Mouse (Mus musculus) testis, adult 2 months (tissue): Measurements from ENCODE around the gene Cnih4. TPM values are rescaled to one million over a fixed set of nuclear protein-coding genes. Genes with fewer than 3 reads are reported as not detected.
A peak's percentile ranks its signal among the peaks of the same experiment; 100 is the strongest.

Experiments used
- H3K27ac ChIP-seq: fragments of 200-500 bp; 2 replicates; pipeline ENCODE4 v1.5.1; 2012; ENCODE audit warnings: low read depth, low read length; ENCODE audit not compliant: control insufficient read depth, insufficient read depth
- H3K27me3 ChIP-seq: fragments of 200-500 bp; 2 replicates; pipeline ENCODE4 v1.6.1; 2012; ENCODE audit warnings: mild to moderate bottlenecking, low read length, moderate library complexity; ENCODE audit not compliant: control insufficient read depth, insufficient read depth
- H3K36me3 ChIP-seq: fragments of 200-500 bp; 2 replicates; pipeline ENCODE4 v1.6.1; 2012; ENCODE audit warnings: mild to moderate bottlenecking, low read length; ENCODE audit not compliant: control insufficient read depth, insufficient read depth
- H3K4me1 ChIP-seq: fragments of 200-500 bp; 2 replicates; pipeline ENCODE4 v1.6.1; 2012; ENCODE audit warnings: low read length; ENCODE audit not compliant: control insufficient read depth, insufficient read depth
- H3K4me3 ChIP-seq: fragments of 200-500 bp; 2 replicates; pipeline ENCODE4 v1.5.1; 2012; ENCODE audit warnings: low read depth, mild to moderate bottlenecking, low read length, moderate library complexity, mixed read lengths; ENCODE audit not compliant: control insufficient read depth
- CTCF ChIP-seq: fragments of 200-500 bp; IDR thresholded peaks from 2 replicates; pipeline ENCODE4 v1.5.1; 2012; ENCODE audit warnings: low read depth, mild to moderate bottlenecking, inconsistent platforms, low read length, moderate library complexity; ENCODE audit not compliant: control insufficient read depth, insufficient read depth, insufficient replicate concordance
- POLR2A ChIP-seq: fragments of 200-500 bp; IDR thresholded peaks from 2 replicates; pipeline ENCODE4 v1.6.1; 2012; ENCODE audit warnings: low read depth, mild to moderate bottlenecking, inconsistent platforms, low read length, moderate library complexity; ENCODE audit not compliant: control insufficient read depth
- polyA plus RNA-seq: library from polyadenylated mRNA; depleted of rRNA; stranded (reverse); fragments of >200 nt; gene quantifications from 2 replicates; pipeline ENCODE4 v1.2.3, GENCODE M21; 2012; rRNA removed

Cnih4 gene
- 5.5 and 6.0 TPM in 2 replicates for polyA plus RNA-seq

DNA sequence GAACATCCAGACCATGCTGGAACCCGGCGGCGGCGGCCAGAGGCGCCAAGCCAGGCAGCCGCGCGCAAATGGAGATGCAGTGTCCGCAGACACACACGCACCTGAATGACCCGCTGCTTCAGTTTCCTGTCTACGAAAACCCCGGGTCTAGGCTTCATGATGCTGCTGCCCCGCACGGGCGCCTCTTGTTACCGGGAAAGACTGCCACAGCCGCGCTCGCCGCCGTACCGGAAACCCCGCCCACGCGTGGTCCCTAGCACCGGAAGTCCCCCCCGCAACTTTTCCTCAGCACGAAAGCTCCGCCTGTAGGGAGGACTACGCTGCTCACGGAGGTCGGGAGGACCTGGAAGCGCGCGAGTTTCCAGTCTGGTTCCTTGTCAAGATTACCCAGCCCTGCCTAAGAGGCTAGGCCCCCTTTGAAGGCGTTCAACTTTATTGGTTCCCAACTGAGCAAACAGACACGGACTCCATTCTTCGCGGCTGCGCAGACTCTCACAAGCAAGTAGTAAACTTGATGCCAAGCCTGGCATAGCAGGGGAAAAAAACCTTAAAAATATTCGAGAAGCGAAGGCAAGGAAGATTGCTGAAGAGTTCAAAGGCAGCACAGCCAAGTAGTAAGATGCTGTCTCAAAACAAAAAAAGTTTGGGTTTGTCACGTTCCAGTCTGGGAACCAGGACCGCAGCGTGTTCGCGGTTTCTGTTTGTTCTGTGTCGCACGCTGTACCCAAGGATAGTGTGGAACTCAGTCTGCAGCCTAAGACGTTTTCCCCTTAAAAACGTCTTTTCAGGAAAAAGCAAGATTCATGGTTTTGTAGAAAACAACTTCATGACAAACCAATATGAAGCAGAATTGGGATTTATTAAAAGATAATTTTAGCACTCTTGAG, at the start of gene Cnih4, which contains the start of gene Nvl:
Cnih4 (plus strand) TSS at position 744 of the 887 bp plus-strand sequence.
Nvl (minus strand) TSS at position 255 of the 887 bp plus-strand sequence.
- peak within 1 kb of the TSS; percentile 90 for H3K4me3 ChIP-seq
- peak within 1 kb of the TSS; percentile 83 for H3K27ac ChIP-seq
- TF ChIP-seq POLR2A: peak; percentile 39
- no peak for TF ChIP-seq CTCF
- H3K36me3 ChIP-seq: no peaks in the 10 kb centered on the region
- no peaks in the 10 kb centered on the region for H3K4me1 ChIP-seq
- no peaks in the 10 kb centered on the region for H3K27me3 ChIP-seq

DNA sequence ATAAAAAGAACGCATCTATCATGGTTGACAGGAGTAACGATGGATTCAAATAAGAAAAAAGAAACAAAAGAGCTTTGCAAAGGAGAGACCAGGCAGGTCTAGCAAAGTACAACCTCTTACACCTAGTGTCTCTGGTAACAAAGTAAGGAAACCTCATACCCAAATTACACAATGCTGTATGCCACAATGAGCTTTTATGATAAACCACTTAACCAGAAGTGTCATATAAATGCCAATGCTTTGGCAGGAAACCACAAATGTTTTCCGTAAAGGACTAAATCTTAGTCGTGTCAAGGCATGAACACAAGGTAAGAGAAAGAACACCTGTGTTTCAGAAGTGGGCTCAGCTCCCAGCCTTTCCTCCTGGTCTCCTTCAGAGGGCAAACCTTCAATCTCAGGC, 27.4 kb upstream of the Cnih4 start:
- no peak overlapping the region for H3K4me3 ChIP-seq
- H3K27me3 ChIP-seq: no peaks in the 10 kb centered on the region
- H3K4me1 ChIP-seq: no peaks in the 10 kb centered on the region
- H3K27ac ChIP-seq: no peak overlapping the region
- TF ChIP-seq POLR2A: no peak
- TF ChIP-seq CTCF: no peak
- H3K36me3 ChIP-seq: peaks cover 6% of the 10 kb centered on the region

GRCm38 (mm10) chr1:181124145-181124544, 20.3 kb upstream of the Cnih4 start:
- Histone ChIP-seq H3K36me3 (peaks cover 4% of the 10 kb centered on the region; the same call in 1 of the 2 replicates), H3K4me1 (no peaks in the 10 kb centered on the region), H3K27me3 (no peaks in the 10 kb centered on the region), H3K4me3 (no peak overlapping the region), H3K27ac (no peak overlapping the region)
- TF ChIP-seq CTCF: no peak
- no peak for TF ChIP-seq POLR2A

DNA sequence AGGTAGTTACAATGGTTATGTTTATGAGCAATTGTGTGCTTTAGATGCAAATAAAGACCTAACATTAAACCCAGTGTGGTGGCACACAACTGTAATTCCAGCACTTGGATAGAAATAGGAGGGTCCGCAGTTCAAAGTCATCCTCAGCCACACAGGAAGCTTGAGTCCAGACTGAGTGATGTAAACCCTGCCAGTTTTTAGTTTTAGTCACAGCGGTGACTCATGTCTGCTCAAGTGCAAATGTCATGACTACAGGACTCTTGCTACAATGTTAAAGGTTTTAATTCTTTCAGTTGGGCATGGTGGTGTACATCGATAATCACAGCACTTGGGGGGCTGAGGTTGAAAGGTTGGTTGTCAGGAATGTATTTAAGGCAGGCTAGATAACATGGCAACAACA, 18.6 kb upstream of the Cnih4 start:
- no peak for TF ChIP-seq CTCF
- TF ChIP-seq POLR2A: no peak
- no peak overlapping the region for H3K4me3 ChIP-seq
- no peaks in the 10 kb centered on the region for H3K4me1 ChIP-seq
- no peak overlapping the region for H3K27ac ChIP-seq
- H3K27me3 ChIP-seq: no peaks in the 10 kb centered on the region
- no peaks in the 10 kb centered on the region; the same call in 1 of the 2 replicates for H3K36me3 ChIP-seq

DNA sequence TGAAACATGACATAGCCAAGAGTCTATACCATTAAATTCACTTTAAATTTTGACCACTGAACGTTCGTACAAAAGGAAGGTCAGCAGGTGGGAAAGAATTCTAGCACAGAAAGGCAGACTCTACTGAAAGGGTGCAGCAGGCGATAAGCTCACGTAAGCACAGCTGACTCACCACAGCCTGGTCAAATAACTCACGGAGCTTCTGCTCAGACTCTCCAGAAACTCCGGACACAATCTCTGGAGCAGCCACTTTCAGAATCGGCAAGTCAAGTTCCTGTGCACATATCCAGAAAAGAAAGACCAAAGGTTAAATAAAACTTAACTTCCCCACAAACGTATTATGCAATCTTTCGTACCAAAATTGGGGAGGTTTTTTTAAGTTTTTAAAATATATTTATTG, 17.7 kb upstream of the Cnih4 start:
- H3K4me1 ChIP-seq: no peaks in the 10 kb centered on the region
- no peak for TF ChIP-seq POLR2A
- no peak for TF ChIP-seq CTCF
- no peak overlapping the region for H3K4me3 ChIP-seq
- no peak overlapping the region for H3K27ac ChIP-seq
- H3K27me3 ChIP-seq: no peaks in the 10 kb centered on the region
- H3K36me3 ChIP-seq: no peaks in the 10 kb centered on the region; the same call in 1 of the 2 replicates

- H3K4me1 ChIP-seq: no peaks in the 10 kb centered on the region
- H3K4me3 ChIP-seq: no peak overlapping the region
- TF ChIP-seq POLR2A (no peak), CTCF (no peak)
- peaks cover 1% of the 10 kb centered on the region for H3K36me3 ChIP-seq
- H3K27me3 ChIP-seq: no peaks in the 10 kb centered on the region
- H3K27ac ChIP-seq: no peak overlapping the region
Observed at GRCm38 (mm10) chr1:181131915-181132314, 12.6 kb upstream of the Cnih4 start.

- Histone ChIP-seq H3K4me1 (no peaks in the 10 kb centered on the region), H3K36me3 (peaks cover 4% of the 10 kb centered on the region), H3K27ac (no peak overlapping the region), H3K4me3 (no peak overlapping the region), H3K27me3 (no peaks in the 10 kb centered on the region)
- TF ChIP-seq CTCF (no peak), POLR2A (no peak)
Observed at GRCm38 (mm10) chr1:181138730-181139129, 5.8 kb upstream of the Cnih4 start.
